Mouse (Mus musculus): ENCODE results near the gene Golph3.

Golph3 gene

GRCm38 (mm10) chr15:12380057-12380456, 58.8 kb downstream of the Golph3 start:
- POLR2A ChIA-PET: interaction anchor here in 1 of 4 experiments (1.0 kb wide), 1 partner anchor 13 kb away, joined by 3 read pairs; no protein-coding TSS in a partner anchor
- CTCF ChIA-PET: interaction anchor here in 1 of 4 experiments (1.1 kb wide), 1 partner anchor 419 kb away, joined by 3 read pairs; no protein-coding TSS in a partner anchor

GRCm38 (mm10) chr15:12380548-12380947, 59.3 kb downstream of the Golph3 start:
- CTCF ChIA-PET: no interaction called here
- POLR2A ChIA-PET: interaction anchor here in 1 of 4 experiments (1.0 kb wide), 1 partner anchor 13 kb away, joined by 3 read pairs; no protein-coding TSS in a partner anchor

GRCm38 (mm10) chr15:12384679-12385078, 63.4 kb downstream of the Golph3 start:
- ChIA-PET POLR2A (interaction anchor here in 1 of 4 experiments (0.8 kb wide), 1 partner anchor 10 kb away, joined by 3 read pairs; no protein-coding TSS in a partner anchor), CTCF (interaction anchor here in 1 of 4 experiments (0.6 kb wide), 1 partner anchor 30 kb away, joined by 3 read pairs; no protein-coding TSS in a partner anchor)

GRCm38 (mm10) chr15:12388726-12389489, 67.7 kb downstream of the Golph3 start:
- CTCF ChIA-PET: interaction anchor here in 1 of 4 experiments (0.7 kb wide), 1 partner anchor 498 kb away, joined by 3 read pairs; no protein-coding TSS in a partner anchor
- POLR2A ChIA-PET: no interaction called here

DNA sequence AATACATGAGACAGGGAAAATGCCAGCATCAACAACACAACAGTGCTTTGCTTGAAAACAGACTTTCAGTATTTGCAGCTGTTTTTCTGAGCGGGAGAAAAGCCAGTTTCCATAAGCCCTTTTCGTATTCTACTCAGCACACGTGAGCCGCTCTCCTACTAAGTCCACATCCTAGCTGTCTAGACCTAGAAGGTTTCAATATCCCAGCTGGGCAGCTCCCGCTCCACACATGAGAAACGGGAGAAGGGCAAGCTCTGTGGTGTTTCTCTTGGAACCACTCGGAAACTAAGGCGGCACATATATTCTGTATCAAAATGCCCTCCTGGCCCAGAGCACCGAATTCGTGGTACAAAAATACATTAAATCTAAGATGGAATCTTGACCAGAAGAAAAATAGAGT, 73.5 kb downstream of the Golph3 start:
- CTCF ChIA-PET: interaction anchor here in 1 of 4 experiments (0.9 kb wide), 1 partner anchor 19 kb away, joined by 3 read pairs; no protein-coding TSS in a partner anchor
- POLR2A ChIA-PET: interaction anchor here in 1 of 4 experiments (1.0 kb wide), 1 partner anchor 10 kb away, joined by 3 read pairs; no protein-coding TSS in a partner anchor

DNA sequence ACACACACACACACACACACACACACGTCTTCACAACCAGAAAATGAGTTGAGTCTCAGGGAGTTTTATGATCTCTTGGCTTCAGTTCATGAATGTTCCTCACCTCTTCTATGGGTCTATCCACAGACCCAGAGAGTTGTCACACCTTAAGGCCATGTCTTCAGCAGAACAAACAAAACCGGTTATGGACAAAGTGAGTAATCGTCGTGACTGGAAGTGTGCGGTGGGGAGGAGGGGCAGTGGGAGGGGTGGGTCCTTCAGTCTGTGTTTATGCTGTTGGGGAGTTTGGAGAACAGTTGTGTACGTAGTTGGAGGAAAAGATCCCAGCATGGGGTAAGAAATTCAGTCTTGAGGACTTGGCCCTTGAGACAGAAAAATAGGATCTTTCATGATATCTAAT, 75.8 kb downstream of the Golph3 start:
- POLR2A ChIA-PET: no interaction called here

More for the DNA sequence above, 75.8 kb downstream of the Golph3 start:
- CTCF ChIA-PET: no interaction called here

All from embryonic stem cell, embryonic (primary cell).